Mouse (Mus musculus) adrenal gland, postnatal 25 days (tissue): ENCODE data around the gene Acvr1b. TPM values are rescaled to one million over a fixed set of nuclear protein-coding genes. Genes with fewer than 3 reads are reported as not detected.
A peak's percentile ranks its signal among the peaks of the same experiment; 100 is the strongest.

Source experiments
- DNase-seq: peaks from one replicate; pipeline ENCODE4 v3.0.0; 2021; ENCODE audit warnings: mixed read lengths
- total RNA-seq: library from RNA; stranded (reverse); gene quantifications from 2 replicates; pipeline ENCODE4 v1.2.3, GENCODE M21; 2021

The Acvr1b gene
- total RNA-seq, 1 experiment from 2014 or later: 11.2 TPM

- no peak for DNase-seq
These were observed 27.5 kb upstream of the Acvr1b start for GRCm38 (mm10) chr15:101146100-101146965.

DNA sequence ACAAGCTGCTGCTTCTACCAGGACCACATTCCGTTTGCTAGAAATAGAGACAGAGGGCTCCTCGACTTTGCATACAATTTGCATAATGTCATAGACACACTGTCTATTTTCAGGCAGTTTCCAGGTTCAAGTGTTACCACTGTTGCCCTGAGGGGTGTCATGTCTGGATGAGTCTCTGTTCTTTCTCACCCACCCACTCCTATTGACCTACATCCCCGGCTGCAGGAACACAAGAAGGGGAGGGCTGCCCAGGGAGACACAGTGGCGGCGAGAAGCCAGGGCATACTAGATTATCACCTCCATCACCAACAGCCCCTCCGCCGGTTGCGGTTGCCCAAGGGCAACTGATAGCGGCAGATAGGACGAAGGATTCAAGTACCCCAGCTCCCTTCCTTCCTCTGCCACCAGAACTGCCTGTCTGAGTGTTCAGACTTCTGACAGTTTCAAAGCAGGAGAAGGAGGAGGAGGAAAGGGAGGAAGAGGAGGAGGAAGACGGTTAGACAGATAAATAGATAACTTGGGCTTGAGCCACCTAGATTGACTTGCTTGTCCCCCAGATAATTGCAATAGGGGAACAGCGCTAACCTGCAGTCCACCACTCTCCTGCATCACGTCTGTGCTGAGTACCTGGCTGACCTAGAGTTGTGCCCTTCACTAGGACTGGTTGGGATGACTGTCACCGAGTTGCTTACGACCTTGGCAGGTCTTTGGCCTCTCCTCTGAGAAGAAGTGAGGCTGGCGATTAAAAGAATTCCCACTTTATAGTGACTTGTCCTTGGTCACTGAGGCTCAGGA is 26.6 kb upstream of the Acvr1b start:
- no peak for DNase-seq

DNA sequence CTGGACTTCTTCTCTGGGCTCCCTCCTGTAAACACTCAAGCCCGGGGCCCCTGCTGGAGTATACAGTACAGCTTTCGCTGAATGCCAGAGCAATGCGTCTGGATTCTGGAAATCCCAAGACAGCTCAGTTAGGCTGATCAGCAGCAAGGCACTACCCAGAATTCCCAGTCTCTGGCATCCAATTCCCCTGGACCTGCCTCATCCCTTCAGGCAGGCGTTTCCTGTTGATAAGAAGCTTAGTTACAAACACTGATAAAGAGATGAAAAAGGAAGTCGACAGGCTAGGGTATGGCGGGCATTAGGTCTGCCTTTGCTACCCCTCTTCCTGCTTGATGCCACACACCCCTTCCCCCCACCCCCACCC is 26.0 kb upstream of the Acvr1b start:
- DNase-seq: no peak

DNA sequence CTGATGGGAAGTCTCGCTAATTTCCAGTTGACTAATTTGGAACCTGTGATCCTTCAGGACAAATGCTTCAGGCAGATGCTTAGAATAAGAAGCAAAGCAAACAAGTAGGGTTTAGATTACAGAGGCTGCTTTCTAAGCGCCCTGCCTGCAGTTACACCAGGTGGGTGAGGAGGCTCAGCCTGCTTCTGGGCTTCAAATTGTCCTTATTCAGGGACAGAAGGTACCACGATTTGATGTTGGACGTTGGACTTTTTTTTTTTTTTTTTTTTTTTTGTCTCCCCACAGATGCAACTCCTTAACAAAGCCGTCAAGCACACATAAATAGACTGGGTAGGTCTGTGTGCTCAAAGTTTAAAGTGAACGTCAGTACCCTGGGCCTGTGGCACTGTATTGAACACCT is 25.3 kb upstream of the Acvr1b start:
- no peak for DNase-seq

DNA sequence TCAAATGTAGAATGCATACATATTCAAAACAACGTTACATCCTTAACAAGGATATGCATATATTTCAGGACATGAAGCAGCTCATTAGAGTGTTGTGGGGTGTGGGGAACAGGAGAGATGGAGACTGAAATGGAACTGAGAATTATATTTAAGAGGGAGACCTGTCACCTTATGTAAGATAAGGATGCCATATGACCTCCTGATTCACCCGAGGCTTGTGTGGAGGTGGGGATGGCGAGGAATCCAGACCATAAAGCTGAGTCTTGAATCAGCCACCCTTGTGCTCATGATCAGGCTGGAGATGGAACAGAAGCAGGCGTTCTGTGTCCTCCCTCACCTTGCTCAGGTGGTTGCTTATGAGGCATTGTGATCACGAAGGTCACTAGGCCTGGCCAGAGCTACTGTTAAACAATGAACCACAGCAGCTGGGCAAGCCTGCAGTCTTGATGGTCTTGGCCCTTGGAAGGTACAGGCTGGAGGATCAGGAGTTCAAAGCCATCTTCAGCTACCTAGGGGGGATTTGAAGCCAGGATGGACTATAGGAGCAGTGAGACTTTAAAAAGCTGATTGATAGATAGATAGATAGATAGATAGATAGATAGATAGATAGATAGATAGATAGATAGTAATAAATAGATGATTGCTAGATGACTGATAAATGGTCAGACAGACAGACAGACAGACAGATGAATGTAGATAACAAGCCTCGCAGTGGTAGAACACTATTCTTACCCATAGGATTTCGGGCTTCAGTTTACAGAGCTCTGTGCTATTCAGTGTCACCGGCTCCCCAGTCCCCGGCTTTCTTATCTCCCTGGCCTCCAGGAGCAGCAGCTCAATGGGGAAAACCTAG is 22.2 kb upstream of the Acvr1b start:
- no peak for DNase-seq

DNA sequence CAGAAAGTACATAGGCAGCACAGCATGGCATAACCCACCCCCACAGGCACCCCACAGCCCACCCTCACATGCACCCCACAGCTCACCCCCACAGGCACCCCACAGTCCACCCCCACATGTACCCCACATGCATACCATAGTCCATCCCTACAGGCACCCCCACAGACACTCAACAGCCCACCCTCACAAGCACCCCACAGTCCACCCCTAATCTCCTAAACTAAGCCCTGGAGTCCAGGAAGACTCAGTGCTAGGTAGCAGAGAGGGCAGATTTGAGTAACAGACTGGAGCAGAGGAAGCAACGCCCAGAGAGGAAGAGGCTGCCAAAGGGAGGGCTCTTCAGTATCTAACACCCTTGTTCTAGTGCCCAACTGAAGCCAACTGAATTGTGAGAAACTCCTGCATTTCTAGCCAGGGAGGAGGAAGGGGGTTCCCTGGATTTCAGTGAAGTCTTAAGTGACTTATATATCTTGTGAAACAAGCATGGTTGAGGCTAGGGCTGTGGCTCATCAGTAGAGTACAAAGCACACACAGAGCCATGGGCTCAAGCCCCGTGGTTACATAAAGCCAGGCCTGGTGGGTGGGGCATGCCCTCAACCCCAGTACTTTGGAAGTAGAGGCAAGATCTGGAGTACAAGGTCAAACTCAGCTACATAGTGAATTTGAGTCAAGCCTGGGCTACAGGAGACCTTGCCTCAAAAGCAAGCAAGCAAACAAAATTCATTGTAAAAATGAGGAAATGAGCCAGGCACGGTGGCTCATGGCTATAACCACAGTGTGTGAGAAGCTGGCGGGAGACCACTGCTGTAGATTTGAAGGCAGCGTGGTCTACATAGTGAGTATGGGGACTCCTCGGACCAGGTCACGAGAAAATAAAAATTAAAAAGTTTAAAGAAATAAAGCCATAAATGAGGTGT is 18.9 kb upstream of the Acvr1b start:
- DNase-seq: no peak

GRCm38 (mm10) chr15:101160128-101160527 is 13.7 kb upstream of the Acvr1b start:
- DNase-seq: no peak

DNA sequence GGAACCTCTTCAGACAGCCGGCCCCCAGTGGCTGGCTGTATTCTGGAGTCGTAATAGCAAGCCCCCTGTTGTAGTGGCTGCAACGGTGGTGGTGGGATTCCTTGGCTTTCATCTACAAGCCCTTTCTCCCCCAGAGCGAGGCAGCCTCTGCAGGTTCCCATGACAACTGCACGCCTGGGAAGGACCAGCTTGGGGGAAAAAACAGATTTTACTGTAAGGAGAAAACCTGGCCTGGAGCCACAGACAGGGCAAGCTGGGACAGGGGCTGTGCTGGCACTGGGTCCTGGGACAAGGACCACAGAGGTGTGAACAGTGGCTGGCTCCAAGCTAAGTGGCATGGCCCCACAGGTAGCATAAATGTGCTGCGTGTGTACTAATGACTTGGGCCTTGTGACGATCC is 13.3 kb upstream of the Acvr1b start:
- DNase-seq: no peak

DNA sequence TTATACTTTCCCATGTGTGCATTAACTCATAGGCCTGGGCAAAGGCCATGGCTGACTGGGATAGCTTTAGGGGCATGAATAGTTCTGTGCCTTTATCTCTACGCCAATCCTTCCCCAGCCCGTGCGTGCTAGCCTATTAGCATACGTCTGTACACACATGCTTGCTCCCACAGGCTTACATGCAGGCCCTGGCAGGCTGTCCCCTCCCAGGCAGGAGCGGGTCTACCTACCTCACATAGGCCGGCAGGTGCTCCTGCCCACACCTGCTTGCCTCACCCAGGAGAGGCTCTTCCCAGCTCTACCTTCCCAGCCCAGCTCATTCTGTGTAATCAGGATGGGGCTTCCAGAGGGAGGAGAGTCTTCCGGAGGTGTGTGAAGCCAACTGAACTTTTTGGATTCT is 12.3 kb upstream of the Acvr1b start:
- no peak for DNase-seq

DNA sequence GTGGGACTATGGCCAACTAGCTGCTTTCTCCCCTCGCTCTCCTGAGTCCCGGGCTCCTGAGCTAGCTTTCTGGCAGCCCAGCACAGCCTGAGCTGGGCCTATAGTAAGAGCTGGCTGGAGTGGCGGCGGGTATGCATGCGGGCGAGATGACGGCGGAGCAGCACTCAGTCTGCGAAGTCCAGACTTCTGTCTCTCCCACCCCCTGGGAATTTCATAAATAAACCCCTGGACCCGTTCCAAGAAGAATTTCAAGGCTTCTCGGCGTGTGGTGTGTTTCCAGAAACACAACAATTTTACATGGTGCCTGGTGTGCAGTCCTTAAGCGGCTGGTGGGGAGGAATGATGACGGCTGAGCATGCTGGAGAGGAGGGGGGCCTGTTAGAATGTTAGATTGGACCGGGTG is 10.8 kb upstream of the Acvr1b start:
- no peak for DNase-seq

DNA sequence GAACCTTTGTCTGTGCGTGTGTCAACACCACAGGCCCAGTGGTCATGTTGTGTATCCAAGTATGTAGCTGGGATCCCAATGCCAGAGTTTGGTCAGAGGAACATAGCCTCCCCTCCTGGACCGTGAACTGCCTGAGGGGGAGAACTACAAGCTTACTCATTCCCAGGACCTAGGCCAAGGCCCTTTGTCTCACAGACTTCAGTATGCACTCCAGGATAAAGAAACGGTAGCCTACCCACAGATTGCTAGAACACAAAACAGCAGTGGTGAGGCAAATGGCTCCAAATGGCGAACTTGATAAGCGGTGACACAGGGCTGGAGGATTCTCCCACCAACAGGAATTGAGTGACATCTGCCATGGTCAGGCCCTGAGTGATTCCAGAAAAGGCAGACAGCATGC is 10.0 kb upstream of the Acvr1b start:
- DNase-seq: no peak

GRCm38 (mm10) chr15:101164291-101164690 is 9.6 kb upstream of the Acvr1b start:
- DNase-seq: no peak

- DNase-seq: no peak
These were observed 8.0 kb upstream of the Acvr1b start for GRCm38 (mm10) chr15:101165658-101166437.

- DNase-seq: no peak
These were observed 6.3 kb upstream of the Acvr1b start for GRCm38 (mm10) chr15:101167553-101167952.

DNA sequence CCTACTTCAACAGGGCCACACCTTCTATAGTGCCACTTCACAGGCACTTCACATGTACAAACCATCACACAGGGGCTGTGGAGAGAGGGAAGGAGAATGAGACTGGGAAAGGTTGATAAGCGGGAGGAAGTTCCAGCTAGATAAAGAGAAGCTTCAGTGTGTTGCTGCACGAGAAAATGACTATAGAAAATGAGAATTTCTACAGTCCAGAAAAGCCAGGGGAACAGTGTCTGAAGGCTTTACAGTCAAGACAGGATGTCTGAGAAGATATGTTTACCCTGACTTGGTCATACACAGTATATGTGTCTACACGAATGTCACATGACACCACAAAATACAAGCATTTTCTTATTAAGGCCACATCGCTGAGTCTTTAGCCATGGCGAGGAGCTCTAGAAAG is 4.0 kb upstream of the Acvr1b start:
- DNase-seq: no peak

GRCm38 (mm10) chr15:101170413-101170980 is 3.4 kb upstream of the Acvr1b start:
- no peak for DNase-seq

DNA sequence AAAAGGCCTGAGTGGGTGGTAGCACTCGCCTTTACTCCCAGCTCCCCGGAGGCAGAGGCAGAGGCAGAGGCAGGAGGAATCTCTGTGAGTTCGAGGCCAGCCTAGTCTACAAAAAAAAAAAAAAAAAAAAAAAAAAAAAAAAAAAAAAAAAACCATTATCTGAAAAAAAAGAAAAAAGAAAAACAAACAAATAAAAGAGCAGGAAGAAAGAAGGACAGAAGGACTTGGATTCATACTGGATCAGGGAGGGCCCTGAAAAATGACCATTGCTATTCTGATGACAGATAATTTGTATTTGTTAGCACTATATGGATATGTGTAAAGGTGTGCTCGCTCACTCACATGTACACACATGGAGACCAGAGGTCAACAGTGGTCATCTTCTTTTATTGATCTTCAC is 2.6 kb upstream of the Acvr1b start:
- no peak for DNase-seq

- DNase-seq: no peak
These were observed 1.9 kb upstream of the Acvr1b start for GRCm38 (mm10) chr15:101172016-101172415.

DNA sequence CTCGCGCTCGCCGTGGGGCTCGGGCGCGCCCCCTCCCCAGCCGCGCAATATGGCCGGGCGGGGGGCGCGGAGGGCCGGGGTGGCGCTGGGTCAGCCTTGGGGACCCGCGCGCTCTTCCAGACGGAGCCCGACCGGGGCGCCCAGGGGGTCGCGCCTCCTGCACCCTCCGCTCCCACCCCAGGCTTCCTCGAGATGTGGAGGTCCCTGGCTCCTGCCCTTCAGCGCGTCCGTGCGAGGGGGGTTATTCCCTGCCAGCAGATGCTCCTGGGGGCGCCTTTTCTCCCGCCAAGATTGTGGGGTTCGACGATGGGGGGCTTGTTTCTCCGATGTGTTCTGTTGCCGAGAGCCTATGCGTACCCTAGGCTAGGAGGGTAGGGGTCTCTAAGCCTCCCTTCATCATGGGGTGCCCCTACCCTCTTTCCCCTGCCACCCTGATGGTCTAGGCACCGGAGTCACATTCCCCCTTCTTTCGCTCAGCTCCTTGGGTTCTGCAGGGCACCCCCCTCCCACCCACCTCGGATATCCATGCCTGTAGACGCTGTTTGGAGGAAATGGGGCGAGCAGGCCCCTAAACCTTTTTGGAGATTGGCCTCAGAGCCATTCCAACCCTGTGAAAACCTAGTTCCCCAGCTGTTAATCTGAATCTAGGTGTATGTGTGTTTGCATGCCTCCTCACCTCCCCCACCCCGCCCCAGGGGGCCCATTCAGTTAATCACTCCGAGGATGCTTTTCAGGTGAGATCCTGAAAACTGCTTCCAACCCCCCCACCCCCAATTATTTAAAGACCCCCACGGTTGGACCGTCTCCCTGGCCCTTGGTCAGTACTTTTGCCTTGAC is 645 bp downstream of the Acvr1b start:
- DNase-seq: peak; percentile 20

- no peak for DNase-seq
These were observed 1.2 kb downstream of the Acvr1b start for GRCm38 (mm10) chr15:101175131-101175460.
